In the genomic region with DNA sequence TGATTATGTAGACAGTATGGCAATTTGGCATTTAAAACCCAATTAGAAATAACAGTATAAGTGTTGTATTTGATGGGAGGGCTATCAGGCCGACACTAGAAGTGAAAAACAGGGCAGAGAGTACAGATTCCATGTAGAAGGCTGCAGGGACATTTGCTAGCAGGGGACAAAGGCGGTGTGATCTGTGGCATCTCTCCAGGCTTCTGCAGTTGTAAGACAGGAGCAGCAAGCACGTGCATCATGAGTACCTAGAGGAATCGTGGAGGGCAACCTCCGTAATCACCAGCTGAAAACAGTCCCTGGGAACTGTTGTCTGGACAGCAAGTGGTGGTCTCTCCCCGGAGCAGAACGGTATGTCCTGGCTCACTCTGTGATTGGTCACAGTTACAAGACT, we compare ENCODE assay signal across 10 mouse cellular contexts. TPM values are rescaled to one million over a fixed set of nuclear protein-coding genes. Genes with fewer than 3 reads are reported as not detected.
DNase-seq lines count a peak whose midpoint lies in the region; ATAC-seq and TF ChIP-seq lines count a peak whose summit lies in the region.
"Had no signal": no experiment of that assay in that cellular context is flagged by ENCODE, and none has a peak within 500 bp of the region (broad histone marks: within the 10 kb centered on the region; RNA-seq: fewer than 3 reads in every experiment).

No protein-coding gene starts in this region.

- 51% methylated on average over 7 of the region's 7 CpGs for WGBS in lung, adult 2 months
- WGBS in heart, embryonic 13.5 days: 37% methylated on average over 7 of the region's 7 CpGs
- WGBS in kidney, postnatal 0 days: 64% methylated on average over 7 of the region's 7 CpGs

- no peak for DNase-seq in lung, adult 2 months
- no peak for DNase-seq in lung, postnatal 25 days (ENCODE audit: low spot score)
- peak; percentile 18 for DNase-seq in kidney, postnatal 0 days (ENCODE audit: low spot score)
- DNase-seq in retina, postnatal 1 day: peak; percentile 7
- DNase-seq in layer of hippocampus, postnatal 14 days (ENCODE audit: low spot score in 2 of 2): no peak
- DNase-seq in B cell, adult 2 months: no peak
- DNase-seq: lung, postnatal 4 days had no signal

- no peak for TF ChIP-seq POLR2A in lung, adult 2 months (IDR thresholded peaks at IDR 0.05; ENCODE audit: borderline replicate concordance, extremely low read depth, low read depth, low read length)

- H3K27me3 ChIP-seq in heart, embryonic 13.5 days (replicated peaks): no peaks in the 10 kb centered on the region
- no peaks in the 10 kb centered on the region for H3K27me3 ChIP-seq in kidney, postnatal 0 days (ENCODE audit: insufficient read depth, low read length)
- H3K27me3 ChIP-seq: forebrain, embryonic 15.5 days had no signal

- no peaks in the 10 kb centered on the region for H3K9me3 ChIP-seq in heart, embryonic 13.5 days
- no peaks in the 10 kb centered on the region for H3K9me3 ChIP-seq in kidney, postnatal 0 days (replicated peaks; ENCODE audit: low read length)
- H3K9me3 ChIP-seq: forebrain, embryonic 15.5 days had no signal

- H3K9ac ChIP-seq in heart, embryonic 13.5 days: peak overlapping the region; percentile 44; the same call in 1 of the 2 replicates
- H3K9ac ChIP-seq in kidney, postnatal 0 days (ENCODE audit: low read depth, low read length): 0 out of 2 replicates have a peak overlapping the region, but pooled peaks have one; percentile 23
- H3K9ac ChIP-seq: forebrain, embryonic 15.5 days had no signal

- no peak for TF ChIP-seq CTCF in lung, adult 2 months (IDR thresholded peaks at IDR 0.05; ENCODE audit: insufficient read depth, low read length)
- no peak for TF ChIP-seq CTCF in kidney, postnatal 0 days (IDR thresholded peaks at IDR 0.05; ENCODE audit: low read depth)

- peak overlapping the region; percentile 71 for H3K27ac ChIP-seq in heart, embryonic 13.5 days (replicated peaks)
- H3K27ac ChIP-seq in kidney, postnatal 0 days: peak overlapping the region; percentile 67
- H3K27ac ChIP-seq: forebrain, embryonic 15.5 days had no signal

- H3K4me3 ChIP-seq in lung, adult 2 months (replicated peaks; ENCODE audit: extremely low read depth, low read depth, low read length): peak overlapping the region; percentile 32
- peak overlapping the region; percentile 40; the same call in 1 of the 2 replicates for H3K4me3 ChIP-seq in heart, embryonic 13.5 days
- no peak overlapping the region for H3K4me3 ChIP-seq in kidney, postnatal 0 days (replicated peaks; ENCODE audit: low read depth, low read length)
- H3K4me3 ChIP-seq: forebrain, embryonic 15.5 days; myocyte had no signal

- no peak for ATAC-seq in heart, embryonic 13.5 days (ENCODE audit: extremely low read depth, insufficient number of reproducible peaks, low FRiP score, low TSS enrichment)
- ATAC-seq in kidney, postnatal 0 days (replicated peaks; ENCODE audit: low FRiP score, low read depth): no peak
- ATAC-seq: forebrain, embryonic 15.5 days had no signal

- H3K4me1 ChIP-seq in lung, adult 2 months (ENCODE audit: control insufficient read depth, insufficient read depth, low read length): peaks cover 27% of the 10 kb centered on the region
- peaks cover 38% of the 10 kb centered on the region for H3K4me1 ChIP-seq in heart, embryonic 13.5 days
- peaks cover 8% of the 10 kb centered on the region; the same call in 1 of the 2 replicates for H3K4me1 ChIP-seq in kidney, postnatal 0 days (replicated peaks; ENCODE audit: insufficient read depth, low read length)

- no peaks in the 10 kb centered on the region for H3K36me3 ChIP-seq in heart, embryonic 13.5 days
- H3K36me3 ChIP-seq in kidney, postnatal 0 days (ENCODE audit: insufficient read depth, low read length): no peaks in the 10 kb centered on the region
- H3K36me3 ChIP-seq: forebrain, embryonic 15.5 days had no signal

- H3K4me2 ChIP-seq in heart, embryonic 13.5 days: peak overlapping the region; percentile 60
- peak overlapping the region; percentile 53; the same call in 1 of the 2 replicates for H3K4me2 ChIP-seq in kidney, postnatal 0 days (ENCODE audit: low read length)
- H3K4me2 ChIP-seq: forebrain, embryonic 15.5 days had no signal

RNA-seq across cellular contexts. Expression of gene Calcrl, which starts 37.2 kb away (rescaled TPM):
- polyA plus RNA-seq in lung, adult 2 months (2012; rRNA removed): 128 and 192 TPM in 2 replicates
- 38.6 and 39.2 TPM in 2 replicates for polyA plus RNA-seq in heart, embryonic 13.5 days (2015; fragmentation: Nextera tagmentation; extraction: Ambion mirVana)
- 50.1 and 53.7 TPM in 2 replicates for polyA plus RNA-seq in kidney, postnatal 0 days (2015; fragmentation: Nextera tagmentation; extraction: Ambion mirVana)
- total RNA-seq in layer of hippocampus, postnatal 14 days (2021): 10 to 100 TPM in 1 of 2 experiments, 1 to 10 TPM in 1; 9.7 to 14.0 TPM

Comparison
In these comparisons a context has a peak if more than half of its experiments do, and no peak if none do; other contexts are left out.
1. DNase-seq: peak in kidney, postnatal 0 days (single experiment) and retina, postnatal 1 day (single experiment); none in lung, adult 2 months (single experiment), lung, postnatal 25 days (single experiment), layer of hippocampus, postnatal 14 days (0 of 2) and B cell, adult 2 months (0 of 2).